Mouse (Mus musculus): Measurements from ENCODE around the gene Rnf207.

DNA sequence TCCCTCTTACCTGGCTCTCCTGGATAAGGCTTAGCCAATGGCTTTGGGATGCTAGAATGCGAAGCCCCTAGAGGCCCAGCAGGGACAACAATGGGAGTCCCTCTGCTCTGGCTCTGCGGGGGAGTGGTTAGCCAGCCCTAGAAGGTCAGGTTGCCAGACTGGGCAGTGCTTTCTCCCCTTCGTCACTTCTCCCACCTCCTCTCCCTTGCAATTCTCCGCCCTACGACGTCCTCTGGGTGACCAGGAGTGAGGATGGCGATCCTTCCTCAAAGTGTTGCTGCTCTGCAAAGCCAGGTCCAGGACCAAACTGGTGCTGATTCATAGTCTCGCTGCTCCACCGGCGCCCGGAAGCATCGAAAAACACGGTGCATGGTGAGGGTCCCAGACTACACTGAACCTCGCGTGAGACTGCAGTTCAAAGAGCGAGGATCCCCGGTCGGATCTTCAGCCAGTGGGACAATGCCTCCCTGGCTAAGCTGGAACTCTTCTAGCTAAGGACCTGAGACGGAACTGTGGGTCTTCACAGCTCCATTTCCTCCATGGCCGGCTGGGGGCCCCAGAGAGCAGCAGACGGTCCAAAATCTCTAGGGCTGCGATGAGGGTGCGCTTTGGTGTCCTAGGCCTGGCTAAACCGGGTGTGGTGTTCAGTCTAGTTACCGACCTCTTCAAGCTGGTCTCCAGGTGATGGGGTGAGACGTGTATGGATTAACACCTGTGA is at the start of gene Rnf207:
- TF ChIP-seq POLR2A (IDR thresholded peaks at IDR 0.05; ENCODE audit: insufficient read depth, low read depth, low read length), result no peak
- TF ChIP-seq CTCF (IDR thresholded peaks at IDR 0.05; ENCODE audit: insufficient read depth, low read depth, low read length), result peak; percentile 64
